Mouse (Mus musculus) induced T-regulatory cell, adult 2 months (primary cell): ENCODE measurements around the gene Sipa1l3.

ENCODE experiments used
- DNase-seq: peaks from one replicate; pipeline ENCODE4 v3.0.0-alpha.2; 2012; ENCODE audit warnings: low read depth

The Sipa1l3 gene

DNA sequence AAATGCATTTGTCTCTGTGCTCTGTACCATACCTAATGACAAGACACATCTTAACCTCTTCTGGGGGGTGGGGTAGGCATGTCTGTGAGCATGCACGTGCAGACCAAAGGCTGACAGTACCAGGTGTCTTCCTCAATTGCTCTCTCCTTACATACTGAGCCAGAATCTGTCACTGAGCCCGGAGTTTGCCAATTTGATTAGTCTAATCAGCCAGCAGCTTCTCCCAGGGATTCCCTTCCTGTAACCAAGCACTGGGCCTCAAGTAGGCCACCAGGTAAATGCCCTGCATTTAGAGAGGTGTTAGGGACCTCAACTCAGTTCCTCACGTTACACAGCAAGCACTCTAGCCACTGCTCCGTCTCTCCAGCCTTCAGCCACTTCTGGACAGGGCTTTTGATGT is 38.3 kb downstream of the Sipa1l3 start:
- no peak for DNase-seq

DNA sequence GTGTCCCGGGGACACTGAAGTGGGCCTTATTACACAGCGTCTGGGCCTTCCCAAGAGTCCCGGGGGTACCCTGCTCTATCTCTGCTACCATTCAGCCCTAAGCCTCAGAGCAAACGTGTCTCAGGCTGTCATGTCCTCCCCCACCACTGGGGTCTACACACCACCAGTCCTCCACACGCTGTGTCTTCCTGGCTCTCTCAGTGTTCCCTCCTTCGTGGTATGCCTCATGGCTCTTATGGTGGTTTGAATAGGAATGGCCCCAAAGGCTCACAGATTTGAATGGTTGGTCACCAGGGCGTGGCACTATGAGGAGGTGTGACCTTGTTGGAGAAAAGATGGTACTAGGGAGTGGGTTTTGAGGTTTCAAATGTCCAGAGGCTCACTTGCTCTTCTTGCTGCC is 43.4 kb downstream of the Sipa1l3 start:
- DNase-seq: no peak

DNA sequence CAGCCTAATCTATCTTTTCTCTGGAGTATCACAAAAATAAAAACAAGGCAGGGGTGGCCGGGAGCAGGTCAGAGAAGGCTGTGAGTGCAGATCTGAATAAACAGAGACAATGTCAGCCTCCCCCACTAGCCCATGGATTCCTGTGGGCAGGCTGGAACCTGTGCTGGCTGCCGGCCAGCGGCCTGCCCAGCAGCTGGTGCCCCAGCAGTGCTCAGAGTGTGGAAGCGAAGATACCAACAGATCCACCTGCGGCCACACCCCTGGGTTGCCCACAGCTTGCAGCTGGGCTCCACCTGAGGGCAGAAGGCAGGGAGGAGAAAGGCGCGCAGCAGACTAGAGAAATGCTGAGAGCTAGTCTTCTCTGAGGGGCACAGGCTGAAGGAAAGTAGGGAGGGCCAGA is 47.1 kb downstream of the Sipa1l3 start:
- DNase-seq: no peak

DNA sequence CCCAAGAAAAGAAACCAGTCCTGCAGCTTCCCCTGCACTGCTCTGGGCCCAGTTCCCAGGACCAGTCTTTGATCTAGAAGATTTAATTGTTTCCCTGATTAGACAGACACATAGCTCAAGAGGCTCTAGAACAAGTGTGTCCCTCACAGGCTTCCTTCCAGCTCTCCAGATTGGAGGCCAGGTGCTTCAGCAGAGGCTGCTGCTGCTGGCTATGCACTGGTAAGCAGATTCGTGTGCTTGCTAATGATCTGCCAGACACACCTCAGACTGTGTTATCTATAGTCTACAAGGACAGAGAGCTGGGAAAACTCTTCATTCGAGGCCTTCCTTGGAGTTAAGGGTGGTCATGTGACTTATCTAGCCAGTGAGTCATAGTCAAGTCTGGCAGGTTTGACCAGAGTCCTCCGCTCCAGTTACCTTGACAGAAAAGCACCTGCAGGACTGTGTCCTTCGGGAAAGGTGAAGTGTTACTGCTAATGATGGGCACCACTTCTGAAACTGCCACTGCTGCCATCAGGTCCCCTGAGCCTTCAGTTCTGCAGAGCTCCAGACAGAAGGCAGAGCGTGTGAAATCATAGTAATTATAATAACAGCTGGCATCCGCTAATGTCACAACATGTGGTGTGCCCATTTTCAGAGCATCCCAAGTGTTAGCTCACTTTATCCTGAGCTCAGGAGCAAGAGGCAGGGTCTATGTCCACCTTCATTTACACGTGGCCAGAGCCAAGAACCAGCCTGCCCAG is 48.7 kb downstream of the Sipa1l3 start:
- no peak for DNase-seq

DNA sequence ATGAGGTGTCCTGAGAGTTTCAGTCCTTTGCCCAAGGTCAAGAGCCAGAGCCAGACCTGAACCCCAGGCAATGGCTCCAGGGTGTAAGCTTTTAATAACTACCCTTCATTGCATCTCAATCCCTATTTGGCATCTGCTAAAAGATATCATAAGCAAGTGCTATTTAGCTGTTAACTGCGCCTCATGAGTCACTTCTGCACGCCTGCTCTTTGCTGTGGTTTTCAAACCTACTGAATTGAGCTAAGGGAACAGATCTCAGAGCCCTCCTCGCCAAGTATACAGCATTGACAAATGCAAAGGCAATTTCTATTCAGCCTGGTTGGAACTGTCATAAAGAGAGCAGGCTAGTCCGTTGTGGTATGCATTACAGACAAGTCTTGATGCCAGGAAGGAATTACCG is 49.8 kb downstream of the Sipa1l3 start:
- no peak for DNase-seq

DNA sequence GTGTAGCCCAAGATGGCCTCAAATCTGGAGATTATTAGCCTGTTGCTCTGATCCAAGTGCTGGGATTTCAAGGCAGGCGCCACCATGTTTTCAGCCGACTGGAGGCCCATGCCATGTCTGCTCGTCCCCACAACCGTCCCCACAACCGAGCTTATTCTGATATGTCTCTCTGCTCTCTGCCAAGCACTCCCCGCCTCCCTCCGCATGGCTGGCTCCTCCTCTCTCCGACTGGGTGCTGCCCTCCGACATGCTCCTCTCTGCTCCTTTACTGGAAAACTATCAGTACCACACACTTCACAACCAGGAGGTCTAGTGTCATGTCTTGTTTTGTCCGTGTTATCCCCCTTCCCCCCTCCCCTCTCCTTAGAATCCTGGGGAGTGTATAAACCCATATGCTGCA is 51.9 kb downstream of the Sipa1l3 start:
- no peak for DNase-seq

DNA sequence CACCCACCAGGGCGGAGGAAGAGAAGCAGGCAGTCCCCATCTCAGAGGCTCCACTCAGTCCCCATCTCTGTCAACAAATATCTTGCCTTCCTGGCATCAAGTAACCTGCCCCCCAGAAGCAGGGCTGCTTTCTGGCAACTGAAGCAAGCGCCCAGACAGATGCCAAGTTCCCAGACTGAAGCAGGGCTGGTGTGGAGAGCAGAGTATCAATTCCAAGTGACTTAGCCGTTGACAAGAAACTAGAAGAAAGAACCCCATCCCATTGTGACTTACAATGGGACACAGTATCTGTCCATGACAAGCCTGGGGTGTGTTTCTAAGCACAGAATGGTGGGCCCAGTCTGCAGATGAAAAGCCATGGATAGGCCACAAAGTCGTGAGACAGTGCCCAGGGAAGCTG is 52.7 kb downstream of the Sipa1l3 start:
- no peak for DNase-seq

DNA sequence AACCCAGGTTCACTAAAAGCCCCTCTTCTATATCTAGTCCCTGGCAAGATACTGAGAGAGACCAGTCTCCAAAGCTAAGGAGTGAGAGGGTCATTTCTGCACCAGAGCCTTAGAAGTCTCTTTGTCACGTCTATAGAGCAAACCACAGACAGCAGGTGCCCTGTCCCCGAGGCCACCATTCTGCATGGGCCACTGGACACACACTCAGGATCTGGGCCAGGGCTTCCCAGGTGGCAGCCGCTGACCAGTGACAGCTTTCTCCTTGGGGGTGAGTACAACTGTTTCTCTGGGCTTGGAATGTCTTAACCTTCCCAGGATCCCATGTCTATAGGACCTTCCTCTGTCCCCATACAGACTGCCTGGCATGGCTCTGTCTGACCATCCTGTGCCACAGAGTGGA is 55.6 kb downstream of the Sipa1l3 start:
- DNase-seq: no peak

DNA sequence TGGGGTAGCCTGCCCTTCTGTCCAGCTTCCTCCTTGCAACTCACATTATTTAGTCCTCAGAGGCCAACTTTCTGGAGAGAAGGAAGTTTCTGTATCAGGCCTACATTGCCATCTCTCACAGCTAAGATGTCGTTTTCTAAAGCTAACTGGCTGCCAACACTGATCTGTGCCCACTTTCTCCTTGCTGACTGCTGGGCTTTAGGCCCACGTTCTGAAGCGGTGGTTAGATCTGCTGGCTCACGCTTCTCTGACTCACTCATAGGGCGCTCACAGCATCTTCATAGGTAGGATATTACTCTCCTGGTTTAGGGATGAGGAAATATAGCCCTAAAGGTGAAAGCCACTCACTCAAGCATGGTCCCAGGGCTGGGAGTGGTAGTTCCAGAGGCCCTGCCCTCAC is 56.3 kb downstream of the Sipa1l3 start:
- no peak for DNase-seq

DNA sequence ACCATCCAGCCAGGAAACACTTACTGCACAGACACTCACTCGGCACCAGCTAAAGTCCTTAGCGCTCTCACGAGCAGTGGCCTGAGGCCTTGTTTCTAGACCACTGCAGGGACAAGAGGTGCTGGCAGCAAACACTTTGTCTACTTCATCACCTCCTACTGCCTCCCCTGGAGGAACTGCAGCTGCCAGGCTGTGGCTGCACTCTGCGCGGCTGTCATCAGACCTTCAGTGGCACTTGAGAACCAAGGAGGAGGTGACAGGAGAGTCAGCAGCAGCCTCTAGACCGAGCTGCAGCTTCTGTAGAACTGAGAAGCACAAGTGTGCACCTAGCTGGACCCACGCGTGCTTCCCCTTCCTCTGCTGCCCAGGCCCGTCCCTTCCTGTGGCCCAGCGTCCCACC is 56.9 kb downstream of the Sipa1l3 start:
- no peak for DNase-seq

DNA sequence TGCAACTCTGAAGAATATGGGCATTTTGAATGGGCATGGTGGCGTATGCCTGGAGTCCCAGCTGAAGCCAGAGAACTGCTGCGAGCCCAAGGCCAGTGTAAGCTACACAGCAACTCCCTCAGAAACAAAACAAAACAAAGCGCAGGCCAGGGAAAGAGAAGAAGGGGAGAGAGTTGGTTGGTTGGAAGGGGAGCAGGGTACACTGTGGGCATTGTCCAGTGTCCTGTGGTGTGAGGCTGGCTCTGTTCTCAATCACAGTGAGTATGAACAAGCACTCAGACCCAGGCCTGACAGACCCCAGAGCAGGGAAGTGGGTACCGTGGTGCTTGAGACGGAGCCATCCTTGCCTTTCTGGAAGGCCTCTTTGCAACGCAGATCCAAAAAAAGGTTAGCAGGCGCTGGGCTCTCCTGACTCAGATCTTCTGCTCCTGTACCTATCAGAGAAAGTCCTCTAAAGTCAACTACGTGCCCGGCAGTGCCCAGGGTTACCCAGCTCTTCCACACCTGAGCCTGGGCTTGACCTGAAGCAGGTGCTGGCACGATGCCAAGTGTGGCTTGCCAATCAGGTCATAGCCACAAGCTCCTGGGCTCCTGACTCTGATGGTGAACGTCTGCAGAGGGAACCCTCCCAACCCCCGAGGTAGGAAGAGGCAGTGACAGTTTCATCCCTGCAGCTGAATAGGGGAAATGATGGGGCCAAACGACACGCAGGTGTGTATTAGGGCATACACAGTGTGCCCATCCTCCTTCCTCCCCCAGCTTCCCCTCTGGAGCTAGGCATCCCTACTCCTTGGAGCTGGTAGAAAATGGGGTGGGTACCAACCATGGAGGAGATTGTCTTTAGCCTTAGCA is 59.3 kb downstream of the Sipa1l3 start:
- DNase-seq: no peak

DNA sequence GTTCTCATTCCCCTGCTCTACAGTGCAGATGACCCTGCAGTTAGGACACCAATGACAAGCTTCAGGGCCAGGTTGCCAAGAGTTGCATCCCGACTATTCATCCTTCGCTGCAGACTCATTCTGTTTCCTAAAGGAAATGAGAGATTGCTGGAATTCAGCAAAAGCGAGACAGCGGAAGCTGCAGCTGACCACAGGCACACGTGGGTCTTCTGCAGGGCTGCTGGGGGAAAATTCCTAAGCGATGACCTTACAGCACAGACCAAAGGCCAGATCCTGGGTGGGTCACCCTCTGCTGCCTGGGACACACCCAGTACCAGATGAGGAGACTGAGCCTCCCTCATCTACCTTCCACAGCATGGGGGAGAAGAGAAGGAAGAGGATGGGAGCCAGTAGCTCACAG is 60.7 kb downstream of the Sipa1l3 start:
- no peak for DNase-seq

DNA sequence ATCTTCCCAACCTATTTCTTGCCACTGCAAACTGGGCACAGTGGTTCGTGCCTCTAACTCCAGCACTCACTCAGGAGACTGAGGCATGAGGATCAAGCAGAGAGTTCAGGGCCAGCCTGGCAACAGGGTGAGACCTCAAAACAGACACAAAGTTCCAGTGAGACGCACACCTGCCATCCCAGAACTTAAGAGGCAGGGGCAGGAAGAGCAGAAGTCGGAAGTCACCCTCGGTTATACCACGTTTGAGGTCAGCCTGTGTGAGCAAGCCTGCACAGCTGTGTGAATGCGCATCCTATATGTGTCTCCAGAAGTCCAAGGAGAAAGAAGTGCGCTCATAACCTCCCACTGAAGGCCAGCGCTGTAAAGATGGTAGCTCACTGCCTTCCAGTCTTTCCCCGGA is 61.7 kb downstream of the Sipa1l3 start:
- DNase-seq: no peak

DNA sequence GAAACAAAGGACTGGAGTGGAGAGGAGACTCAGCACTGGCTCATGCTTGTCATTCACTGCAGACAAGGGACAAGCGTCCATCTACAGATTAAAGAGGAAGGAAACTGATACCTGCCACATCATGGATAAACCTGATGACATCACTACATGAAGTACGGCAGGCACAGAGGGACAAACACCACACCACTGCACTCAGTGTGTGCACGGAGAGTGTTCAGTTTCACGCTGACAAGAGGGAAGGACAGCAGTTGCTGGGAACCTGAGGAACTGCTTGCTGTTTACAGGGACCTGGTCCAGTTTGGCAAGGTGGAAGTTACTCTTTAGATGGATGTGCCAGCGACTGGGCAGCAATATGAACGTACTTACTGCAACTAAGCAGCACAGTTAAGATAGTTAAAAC is 62.9 kb downstream of the Sipa1l3 start:
- no peak for DNase-seq

DNA sequence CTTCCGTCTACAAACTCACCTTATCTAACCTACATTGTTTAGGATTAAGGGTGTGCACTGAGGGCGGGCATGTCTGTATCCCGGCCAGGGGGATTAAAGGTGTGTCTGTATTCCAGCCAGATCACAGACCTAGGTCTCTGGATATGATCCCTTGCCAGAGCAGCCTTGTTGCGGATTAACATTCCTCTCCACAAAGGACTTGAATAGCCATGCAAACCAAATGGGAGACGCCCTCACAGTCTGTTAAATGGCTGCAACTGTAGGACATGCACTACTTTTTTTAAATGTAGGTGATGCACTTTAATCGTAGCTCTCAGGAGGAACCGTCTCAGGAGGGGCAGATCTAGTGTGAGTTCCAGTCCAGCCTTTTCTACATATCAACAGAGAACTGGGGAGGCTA is 63.5 kb downstream of the Sipa1l3 start:
- DNase-seq: no peak

DNA sequence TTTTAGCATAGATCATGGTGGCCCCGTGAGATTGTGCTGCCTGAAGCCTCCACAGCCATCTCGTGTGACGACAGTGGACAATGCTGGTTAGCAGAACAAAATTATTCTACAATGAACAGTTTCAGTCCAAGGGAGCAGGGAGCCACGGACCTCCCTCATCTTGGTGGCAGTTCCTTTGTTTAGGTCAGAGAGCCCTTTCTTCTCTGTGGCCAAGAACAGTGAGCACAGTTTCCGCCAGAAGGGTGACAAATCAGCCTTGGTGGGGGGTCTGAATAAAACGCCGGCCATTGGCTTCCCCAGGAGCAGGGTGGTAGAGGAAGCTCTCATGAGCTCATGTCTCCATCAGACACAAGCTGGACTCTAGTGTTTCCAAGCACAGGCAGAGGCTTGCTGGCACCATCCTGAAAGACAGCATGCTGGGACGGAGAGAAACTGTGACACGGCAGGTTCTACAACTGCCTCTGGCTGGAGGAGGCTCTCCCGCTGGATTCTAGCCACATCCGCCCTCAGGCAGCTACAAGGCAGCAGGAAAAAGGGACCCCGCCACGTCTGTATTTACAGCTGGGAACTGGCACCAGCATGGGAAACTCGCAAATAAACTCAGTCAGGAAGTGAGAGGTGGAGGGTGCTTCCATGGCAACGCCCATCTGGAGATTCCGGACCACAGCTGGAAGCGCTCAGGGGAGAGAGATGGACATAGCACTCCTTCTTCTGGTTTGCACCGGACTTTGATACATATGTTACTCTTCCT is 65.3 kb downstream of the Sipa1l3 start:
- no peak for DNase-seq

DNA sequence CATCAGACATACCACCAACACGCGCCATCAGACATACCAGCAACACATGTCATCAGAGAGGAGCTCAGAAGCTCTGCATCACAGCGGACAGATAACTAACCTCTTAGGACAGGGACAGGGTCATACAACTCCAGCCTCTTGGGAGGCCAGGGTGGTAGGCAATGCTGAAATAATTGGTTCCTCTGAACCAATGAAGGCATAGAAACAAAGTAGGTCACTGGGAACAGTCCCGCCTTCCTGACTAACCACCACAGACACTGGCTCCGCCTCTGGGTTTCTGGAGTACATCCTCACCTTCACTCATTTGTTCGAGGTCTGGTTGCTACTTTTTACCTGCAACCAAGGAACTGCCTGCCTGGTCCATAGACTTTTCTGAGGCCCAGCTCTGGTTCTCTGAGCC is 66.1 kb downstream of the Sipa1l3 start:
- no peak for DNase-seq

DNA sequence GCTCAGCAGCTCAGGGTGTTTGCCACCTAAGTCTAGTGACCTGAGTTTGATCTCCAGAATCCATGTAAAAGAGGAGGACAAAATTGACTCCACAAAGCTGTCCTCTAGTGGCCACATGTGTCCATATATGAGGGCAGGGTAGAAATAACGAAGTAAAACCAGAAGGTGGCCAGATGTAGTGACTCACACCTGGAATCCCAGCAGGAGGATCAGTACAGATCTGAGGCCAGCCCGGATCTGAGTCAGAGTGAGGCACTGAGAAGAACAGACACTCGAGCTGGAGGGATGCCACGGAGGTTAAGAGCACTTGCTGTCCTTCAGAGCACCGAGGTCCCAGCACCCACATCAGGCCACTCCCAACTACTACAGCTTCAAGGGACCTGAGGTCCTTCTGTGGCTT is 68.3 kb downstream of the Sipa1l3 start:
- no peak for DNase-seq

DNA sequence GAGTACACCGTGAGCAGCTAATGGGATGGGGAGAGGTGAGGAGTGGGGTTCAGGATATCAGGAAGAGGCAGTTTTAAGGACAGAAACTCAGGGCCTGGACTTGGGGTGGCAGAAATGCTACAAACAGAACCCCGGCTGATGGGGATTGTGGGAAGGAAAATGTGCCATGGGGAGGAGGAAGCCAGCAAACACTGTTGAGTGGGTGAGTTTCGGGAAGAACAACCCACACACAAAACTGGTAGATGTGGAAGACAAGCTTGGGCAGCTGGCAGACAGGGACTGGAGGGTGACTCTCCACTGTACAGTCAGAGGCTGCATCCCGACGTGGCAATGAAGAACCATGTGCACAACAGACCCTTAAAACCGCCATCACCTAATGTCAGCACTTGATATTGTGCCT is 69.6 kb downstream of the Sipa1l3 start:
- no peak for DNase-seq

DNA sequence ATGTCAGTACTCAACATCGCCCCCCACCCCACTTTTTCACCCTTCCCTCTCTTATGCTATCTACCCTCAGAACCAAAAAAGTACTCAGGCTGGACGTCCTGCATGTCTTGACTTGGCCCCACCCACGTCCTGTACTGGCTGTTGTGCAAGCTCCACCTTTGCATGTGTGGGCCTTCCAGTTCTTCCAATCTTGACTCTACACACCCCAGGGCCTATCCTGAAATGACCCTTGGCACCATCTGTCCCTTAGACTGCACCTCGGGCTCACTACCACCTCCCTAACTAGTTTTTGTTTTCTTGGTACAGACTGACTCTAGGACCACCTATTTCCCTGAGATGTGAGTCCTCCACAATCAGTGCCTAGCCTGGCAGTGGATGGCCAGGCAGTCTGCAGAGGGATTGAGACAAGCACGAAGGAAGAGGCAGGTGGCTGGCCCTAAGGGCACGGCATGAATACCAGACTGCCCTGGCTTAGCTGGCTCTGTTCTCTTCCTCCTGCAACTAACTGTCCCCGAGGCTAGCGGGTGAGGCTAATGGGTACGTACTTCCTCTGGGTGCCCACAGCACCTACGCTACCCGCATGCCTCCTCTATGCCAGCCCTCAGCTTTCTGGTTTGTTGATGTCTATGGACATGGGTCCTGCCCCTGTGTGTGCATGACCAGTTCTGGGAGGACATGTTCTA is 71.2 kb downstream of the Sipa1l3 start:
- DNase-seq: no peak

DNA sequence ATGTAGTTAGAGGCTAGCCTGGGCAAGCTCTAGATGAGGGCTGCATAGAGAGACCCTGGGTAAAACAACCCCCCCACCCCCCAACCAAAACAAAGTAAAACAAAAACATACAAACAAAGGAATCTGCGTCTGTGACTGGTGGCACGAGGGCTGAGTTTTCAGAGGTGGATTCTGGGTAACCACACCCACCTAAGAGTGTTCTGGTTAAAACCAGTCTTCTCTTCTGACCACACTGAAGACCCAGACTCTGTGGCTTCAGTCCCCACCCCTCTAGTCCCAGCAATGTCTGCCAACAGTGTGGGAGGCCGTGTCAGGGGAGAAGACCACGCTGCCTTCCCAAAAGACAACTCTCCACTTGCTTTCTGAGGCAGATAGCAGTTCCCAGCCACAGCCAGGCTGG is 72.3 kb downstream of the Sipa1l3 start:
- DNase-seq: no peak

DNA sequence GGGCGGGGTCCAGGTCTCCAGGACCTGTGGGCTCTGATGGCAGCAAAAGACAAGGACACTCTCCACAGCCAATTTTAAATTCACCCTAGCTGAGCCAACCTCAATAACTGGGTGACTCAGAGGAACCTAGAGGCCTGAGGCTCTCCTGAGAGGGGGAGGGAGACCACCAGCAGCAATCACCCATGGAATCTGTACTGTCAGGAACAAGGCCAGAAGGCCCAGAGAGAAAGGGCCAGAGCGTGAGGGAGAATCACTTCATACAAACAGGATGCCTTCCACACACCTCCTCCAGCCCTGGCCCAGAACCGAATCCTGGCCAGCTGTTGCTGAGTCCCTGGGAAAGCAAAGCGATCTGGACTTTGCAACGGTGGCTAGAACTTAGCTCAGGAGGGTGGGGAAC is 73.9 kb downstream of the Sipa1l3 start:
- no peak for DNase-seq
